Comparison of ENCODE assay signal across 25 mouse cellular contexts in the genomic region with DNA sequence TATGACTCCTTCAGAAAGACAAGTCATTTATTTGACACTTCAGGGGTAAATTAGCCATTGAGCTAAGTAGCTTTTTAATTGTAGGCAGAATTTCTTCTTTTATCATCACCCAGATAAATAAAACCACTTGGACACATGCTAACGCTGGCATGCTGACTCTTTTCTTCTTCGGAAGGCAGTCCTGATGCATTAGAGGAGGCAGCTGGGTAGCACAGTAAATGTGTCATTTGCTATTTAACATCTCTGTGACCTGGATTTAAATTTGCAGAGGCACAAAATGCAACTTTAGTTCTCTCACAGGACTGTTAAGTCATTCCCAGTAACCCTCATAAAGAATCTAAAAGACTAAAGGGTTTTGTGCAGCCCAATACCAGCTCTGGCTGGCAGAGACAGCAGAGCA.
DNase-seq lines count a peak whose midpoint lies in the region; ATAC-seq and TF ChIP-seq lines count a peak whose summit lies in the region.
"Had no signal": no experiment of that assay in that cellular context is flagged by ENCODE, and none has a peak within 500 bp of the region (broad histone marks: within the 10 kb centered on the region; RNA-seq: fewer than 3 reads in every experiment).

No protein-coding gene starts in this region.

- no peak overlapping the region for H3K27ac ChIP-seq in midbrain, embryonic 14.5 days (replicated peaks; ENCODE audit: low read depth, low read length)
- no peak overlapping the region for H3K27ac ChIP-seq in midbrain, embryonic 13.5 days
- H3K27ac ChIP-seq in neural tube, embryonic 15.5 days (replicated peaks): no peak overlapping the region
- H3K27ac ChIP-seq: embryonic facial prominence, embryonic 13.5 days; forebrain, embryonic 12.5 days; heart, embryonic 10.5 days; hindbrain, embryonic 14.5 days had no signal

- H3K27me3 ChIP-seq in midbrain, embryonic 14.5 days (ENCODE audit: control insufficient read depth, insufficient read depth, low read length): no peaks in the 10 kb centered on the region
- no peaks in the 10 kb centered on the region for H3K27me3 ChIP-seq in midbrain, embryonic 13.5 days
- H3K27me3 ChIP-seq in neural tube, embryonic 15.5 days (replicated peaks): no peaks in the 10 kb centered on the region
- H3K27me3 ChIP-seq: CH12.LX; embryonic facial prominence, embryonic 13.5 days; forebrain, embryonic 12.5 days; Patski had no signal

- WGBS in midbrain, embryonic 14.5 days: 32% methylated on average over 2 of the region's 2 CpGs
- 19% methylated on average over 2 of the region's 2 CpGs for WGBS in midbrain, embryonic 13.5 days
- 20% methylated on average over 2 of the region's 2 CpGs for WGBS in neural tube, embryonic 15.5 days

- no peaks in the 10 kb centered on the region for H3K36me3 ChIP-seq in midbrain, embryonic 14.5 days (ENCODE audit: control insufficient read depth, insufficient read depth, low read length)
- H3K36me3 ChIP-seq in midbrain, embryonic 13.5 days: no peaks in the 10 kb centered on the region
- H3K36me3 ChIP-seq in neural tube, embryonic 15.5 days: no peaks in the 10 kb centered on the region
- H3K36me3 ChIP-seq: embryonic facial prominence, embryonic 13.5 days; forebrain, embryonic 12.5 days; heart, embryonic 10.5 days had no signal

- H3K9ac ChIP-seq in midbrain, embryonic 14.5 days (replicated peaks; ENCODE audit: low read length): no peak overlapping the region
- H3K9ac ChIP-seq in midbrain, embryonic 13.5 days (replicated peaks): no peak overlapping the region
- H3K9ac ChIP-seq in neural tube, embryonic 15.5 days (replicated peaks): no peak overlapping the region
- H3K9ac ChIP-seq: embryonic facial prominence, embryonic 13.5 days; forebrain, embryonic 12.5 days; hindbrain, embryonic 14.5 days had no signal

- peak; percentile 65 for ATAC-seq in frontal cortex, adult (ENCODE audit: low TSS enrichment)
- no peak for ATAC-seq in midbrain, embryonic 14.5 days (ENCODE audit: low FRiP score, low TSS enrichment)
- no peak for ATAC-seq in midbrain, embryonic 13.5 days
- peak; percentile 47; the same call in 1 of the 2 replicates for ATAC-seq in neural tube, embryonic 15.5 days (ENCODE audit: low FRiP score)
- ATAC-seq: activated CD4-positive, CD25-positive, alpha-beta regulatory T cell, adult 4 months; inflammation-experienced regulatory T-cells, adult 6 months; Patski had no signal

- no peak overlapping the region for H3K4me3 ChIP-seq in midbrain, embryonic 14.5 days (replicated peaks; ENCODE audit: low read depth, low read length)
- H3K4me3 ChIP-seq in midbrain, embryonic 13.5 days (replicated peaks): no peak overlapping the region
- H3K4me3 ChIP-seq in neural tube, embryonic 15.5 days (replicated peaks): no peak overlapping the region
- H3K4me3 ChIP-seq: embryonic facial prominence, embryonic 13.5 days; forebrain, embryonic 12.5 days; heart, embryonic 10.5 days had no signal

- TF ChIP-seq POLR2A in brain, embryonic 14.5 days (IDR thresholded peaks at IDR 0.05; ENCODE audit: borderline replicate concordance, extremely low read depth, insufficient read depth, insufficient read length, poor library complexity, severe bottlenecking): no peak

- no peak for TF ChIP-seq CTCF in brain, embryonic 14.5 days (IDR thresholded peaks at IDR 0.05; ENCODE audit: borderline replicate concordance, extremely low read depth, insufficient read depth, insufficient read length)

- no peaks in the 10 kb centered on the region for H3K4me1 ChIP-seq in midbrain, embryonic 14.5 days (ENCODE audit: control insufficient read depth, insufficient read depth, low read length)
- peaks cover 4% of the 10 kb centered on the region; the same call in 1 of the 2 replicates for H3K4me1 ChIP-seq in midbrain, embryonic 13.5 days (replicated peaks)
- peaks cover 3% of the 10 kb centered on the region; the same call in 1 of the 2 replicates for H3K4me1 ChIP-seq in neural tube, embryonic 15.5 days
- H3K4me1 ChIP-seq: embryonic facial prominence, embryonic 13.5 days; forebrain, embryonic 12.5 days; heart, embryonic 10.5 days had no signal

- no peaks in the 10 kb centered on the region for H3K9me3 ChIP-seq in midbrain, embryonic 14.5 days (ENCODE audit: control insufficient read depth, low read length)
- no peaks in the 10 kb centered on the region for H3K9me3 ChIP-seq in midbrain, embryonic 13.5 days
- H3K9me3 ChIP-seq in neural tube, embryonic 15.5 days (replicated peaks): no peaks in the 10 kb centered on the region
- H3K9me3 ChIP-seq: embryonic facial prominence, embryonic 13.5 days; forebrain, embryonic 12.5 days; heart, embryonic 10.5 days had no signal

- no peak overlapping the region for H3K4me2 ChIP-seq in midbrain, embryonic 14.5 days (ENCODE audit: low read length)
- no peak overlapping the region for H3K4me2 ChIP-seq in midbrain, embryonic 13.5 days (replicated peaks)
- H3K4me2 ChIP-seq in neural tube, embryonic 15.5 days: no peak overlapping the region
- H3K4me2 ChIP-seq: embryonic facial prominence, embryonic 13.5 days; forebrain, embryonic 12.5 days; hindbrain, embryonic 14.5 days had no signal

- no peak for DNase-seq in frontal cortex, postnatal 36 days (ENCODE audit: low spot score in 2 of 2)
- DNase-seq in midbrain, embryonic 14.5 days: peak; percentile 10
- DNase-seq in brain, embryonic 14.5 days (ENCODE audit: low read depth): peak; percentile 43
- DNase-seq in kidney, postnatal 36 days: no peak
- no peak for DNase-seq in adrenal gland, adult (ENCODE audit: inconsistent age in 2 of 2, low spot score in 1 of 2)
- DNase-seq: adrenal gland, adult 2 months; adrenal gland, postnatal 25 days; cerebellum, adult 11 months; cerebellum, adult 8-10 months; cerebellum, postnatal 14 days; gastrocnemius, postnatal 10 days; heart, adult 18-20 months; heart, postnatal 10 days; heart, postnatal 4 days had no signal

Comparison
In these comparisons a context has a peak if more than half of its experiments do, and no peak if none do; other contexts are left out.
1. ATAC-seq: peak in frontal cortex, adult (single experiment) and neural tube, embryonic 15.5 days (single experiment); none in midbrain, embryonic 14.5 days (single experiment) and midbrain, embryonic 13.5 days (single experiment).
2. DNase-seq: peak in midbrain, embryonic 14.5 days (single experiment) and brain, embryonic 14.5 days (single experiment); none in frontal cortex, postnatal 36 days (0 of 2), kidney, postnatal 36 days (0 of 2) and adrenal gland, adult (0 of 2).